Mouse (Mus musculus): ENCODE measurements around the gene Izumo4. TPM values are rescaled to one million over a fixed set of nuclear protein-coding genes. Genes with fewer than 3 reads are reported as not detected.

Gene Izumo4
- polyA plus RNA-seq (2021) = 12.0 TPM

GRCm38 (mm10) chr10:80701721-80702535 is at the start of gene Izumo4, which contains the start of gene Mob3a:
Izumo4 (plus strand) TSS chr10:80702184.
Mob3a (minus strand) TSS chr10:80701977.
- DNase-seq (ENCODE audit: low read depth, low spot score) (peak; percentile 98), ATAC-seq (peak; percentile 91)
- ChIA-PET POLR2A (interaction anchor here (1.1 kb wide), 1 partner anchor 12 kb away, joined by 3 read pairs; no protein-coding TSS in a partner anchor), CTCF (no interaction called here)
- in situ Hi-C loops (cut with MboI; ENCODE audit: low pct_unique_long_range_greater_than_20kb) = no loop called here
- no peaks in the 10 kb centered on the region for H3K27me3 ChIP-seq
- no peak for TF ChIP-seq CTCF (IDR thresholded peaks at IDR 0.05)

DNA sequence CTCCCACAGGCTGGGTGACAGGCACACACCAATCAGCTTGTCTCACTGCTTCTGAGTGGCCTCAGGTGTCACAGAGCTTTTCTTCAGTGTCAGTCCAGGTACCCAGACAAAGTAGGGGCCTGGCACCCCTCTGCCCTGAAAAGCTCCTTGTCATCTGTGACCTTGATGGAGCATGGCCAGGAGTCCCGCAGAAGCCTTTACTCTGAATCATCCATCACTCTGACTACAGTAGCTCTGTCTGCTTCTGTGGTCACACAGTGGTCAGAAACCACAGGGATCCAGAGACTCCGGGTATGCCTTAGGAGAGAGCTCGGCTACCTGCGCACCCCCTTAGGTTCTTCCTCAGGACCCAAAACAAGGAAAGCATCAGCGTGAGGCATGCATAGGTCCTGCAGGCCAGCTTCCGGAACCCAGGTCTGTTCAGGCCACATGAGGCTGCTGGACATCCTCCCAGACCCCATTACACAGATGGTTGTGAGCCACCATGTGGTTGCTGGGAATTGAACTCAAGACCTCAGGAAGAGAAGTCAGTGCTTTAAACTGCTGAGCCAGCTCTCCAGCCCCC is 48.7 kb upstream of the Izumo4 start:
- ATAC-seq = no peak
- in situ Hi-C loops (cut with MboI; ENCODE audit: low pct_unique_long_range_greater_than_20kb) = no loop called here
- CTCF ChIA-PET = interaction anchor here (1.0 to 2.2 kb wide), 7 partner anchors 11 to 92 kb away, joined by 3 to 6 read pairs (median 4); partner anchors contain the start of genes Csnk1g2 and Rexo1

GRCm38 (mm10) chr10:80654866-80655265 is 47.1 kb upstream of the Izumo4 start:
- ChIA-PET POLR2A (interaction anchor here (1.2 to 2.9 kb wide), 3 partner anchors 22 to 33 kb away, joined by 4 to 9 read pairs (median 5); partner anchors contain the start of gene Csnk1g2), CTCF (interaction anchor here (1.1 to 2.2 kb wide), 2 partner anchors 13 to 29 kb away, joined by 4 to 6 read pairs; no protein-coding TSS in a partner anchor)

More for the DNA sequence above, 48.7 kb upstream of the Izumo4 start:
- no peak for TF ChIP-seq CTCF (IDR thresholded peaks at IDR 0.05)
- H3K27me3 ChIP-seq = no peaks in the 10 kb centered on the region
- no peak for DNase-seq (ENCODE audit: low read depth, low spot score)
- POLR2A ChIA-PET = interaction anchor here (1.1 to 2.9 kb wide), 4 partner anchors 25 to 44 kb away, joined by 3 to 9 read pairs (median 4); partner anchors contain the start of genes Csnk1g2 and Mknk2

GRCm38 (mm10) chr10:80655406-80656129 is 46.4 kb upstream of the Izumo4 start:
- in situ Hi-C loops (cut with MboI; ENCODE audit: low pct_unique_long_range_greater_than_20kb) = no loop called here
- ChIA-PET POLR2A (interaction anchor here (1.2 to 2.9 kb wide), 2 partner anchors 21 to 33 kb away, joined by 4 to 9 read pairs; partner anchors contain the start of gene Csnk1g2), CTCF (no interaction called here)
- no peaks in the 10 kb centered on the region for H3K27me3 ChIP-seq
- TF ChIP-seq CTCF (IDR thresholded peaks at IDR 0.05) = no peak
- ATAC-seq = no peak
- no peak for DNase-seq (ENCODE audit: low read depth, low spot score)

More at GRCm38 (mm10) chr10:80654866-80655265, 47.1 kb upstream of the Izumo4 start:
- no peak for DNase-seq (ENCODE audit: low read depth, low spot score)
- in situ Hi-C loops (cut with MboI; ENCODE audit: low pct_unique_long_range_greater_than_20kb) = no loop called here
- no peaks in the 10 kb centered on the region for H3K27me3 ChIP-seq
- TF ChIP-seq CTCF (IDR thresholded peaks at IDR 0.05) = no peak
- no peak for ATAC-seq

DNA sequence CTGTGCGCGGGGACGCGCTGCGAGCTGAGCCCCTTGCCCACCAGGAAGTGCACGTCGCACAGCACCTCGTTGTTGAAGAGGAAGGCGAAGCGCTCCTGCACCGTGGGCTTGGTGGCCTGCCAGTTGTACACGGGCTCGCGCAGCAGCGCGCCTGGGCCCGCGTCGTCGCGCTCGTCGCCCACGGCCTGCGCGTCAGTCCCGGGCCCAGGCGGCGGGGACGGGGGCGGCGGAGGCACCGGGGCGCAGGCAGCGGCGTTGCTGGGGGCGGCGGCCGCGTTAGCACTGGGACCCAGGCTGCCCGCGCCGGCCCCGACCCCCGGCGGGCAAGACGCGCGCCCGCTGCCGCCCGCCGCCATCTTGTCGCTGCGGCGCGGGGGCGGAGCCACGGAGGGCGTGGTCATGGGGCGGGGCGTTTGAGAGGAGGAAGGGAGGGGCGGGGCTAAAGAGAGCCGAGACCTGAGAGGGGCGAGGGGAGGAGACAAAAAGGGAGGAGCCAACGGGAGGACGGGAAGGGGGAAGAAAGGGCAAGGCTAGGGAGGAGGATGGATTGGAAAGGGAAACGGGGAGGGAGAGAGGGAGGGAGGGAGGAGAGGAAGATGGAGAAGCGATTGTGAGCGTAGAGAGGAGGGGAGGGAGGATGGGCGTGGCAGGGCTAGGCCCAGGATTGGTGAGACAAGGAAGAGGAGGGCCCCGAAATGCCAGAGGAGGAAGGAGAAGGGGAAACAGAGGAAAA is 45.7 kb upstream of the Izumo4 start:
- no peak for TF ChIP-seq CTCF (IDR thresholded peaks at IDR 0.05)
- ATAC-seq (peak; percentile 55), DNase-seq (ENCODE audit: low read depth, low spot score) (no peak)
- no peaks in the 10 kb centered on the region for H3K27me3 ChIP-seq
- in situ Hi-C loops (cut with MboI; ENCODE audit: low pct_unique_long_range_greater_than_20kb) = no loop called here
- ChIA-PET CTCF (no interaction called here), POLR2A (no interaction called here)

DNA sequence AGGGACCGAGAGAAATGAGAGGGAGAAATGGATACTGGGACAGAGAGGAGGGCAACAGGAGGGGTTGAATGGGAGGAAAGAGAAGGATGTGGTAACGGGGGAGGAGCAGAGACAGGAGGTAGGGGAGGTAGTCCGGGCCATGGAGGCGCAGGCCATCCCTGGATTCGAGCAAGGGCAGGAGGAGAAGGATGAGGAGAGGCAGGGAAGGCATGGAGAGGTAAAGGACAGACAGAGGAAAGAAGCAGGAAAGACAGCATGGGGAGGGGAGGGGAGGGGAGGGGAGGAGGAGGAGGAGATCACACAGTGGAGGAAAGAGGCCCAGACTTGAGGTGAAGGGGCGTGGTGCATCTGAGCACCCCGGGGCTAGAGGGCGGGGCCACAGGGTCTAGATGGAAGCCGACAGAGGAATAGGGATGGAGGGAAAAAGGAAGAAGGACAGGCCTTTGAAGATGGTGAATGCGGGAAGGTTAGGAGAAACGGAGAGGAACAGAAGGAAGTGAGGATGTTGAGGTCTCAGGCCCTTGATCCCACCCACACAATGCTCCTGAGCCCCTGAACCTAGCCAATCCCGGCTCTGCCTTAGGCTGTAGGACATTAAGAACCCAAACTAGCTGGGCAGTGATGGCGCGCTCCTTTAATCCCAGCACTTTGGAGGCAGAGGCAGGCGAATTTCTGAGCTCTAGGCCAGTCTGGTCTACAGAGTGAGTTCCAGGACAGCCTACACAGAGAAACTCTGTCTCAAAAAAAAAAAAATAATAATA is 44.9 kb upstream of the Izumo4 start, which contains the start of gene Btbd2:
Btbd2 (minus strand) TSS at position 209 of the 761 bp plus-strand sequence.
- ATAC-seq (no peak), DNase-seq (ENCODE audit: low read depth, low spot score) (no peak)
- no peak for TF ChIP-seq CTCF (IDR thresholded peaks at IDR 0.05)
- no peaks in the 10 kb centered on the region for H3K27me3 ChIP-seq
- in situ Hi-C loops (cut with MboI; ENCODE audit: low pct_unique_long_range_greater_than_20kb) = no loop called here
- ChIA-PET CTCF (interaction anchor here (2.4 kb wide), 1 partner anchor 31 kb away, joined by 10 read pairs; no protein-coding TSS in a partner anchor), POLR2A (no interaction called here)

DNA sequence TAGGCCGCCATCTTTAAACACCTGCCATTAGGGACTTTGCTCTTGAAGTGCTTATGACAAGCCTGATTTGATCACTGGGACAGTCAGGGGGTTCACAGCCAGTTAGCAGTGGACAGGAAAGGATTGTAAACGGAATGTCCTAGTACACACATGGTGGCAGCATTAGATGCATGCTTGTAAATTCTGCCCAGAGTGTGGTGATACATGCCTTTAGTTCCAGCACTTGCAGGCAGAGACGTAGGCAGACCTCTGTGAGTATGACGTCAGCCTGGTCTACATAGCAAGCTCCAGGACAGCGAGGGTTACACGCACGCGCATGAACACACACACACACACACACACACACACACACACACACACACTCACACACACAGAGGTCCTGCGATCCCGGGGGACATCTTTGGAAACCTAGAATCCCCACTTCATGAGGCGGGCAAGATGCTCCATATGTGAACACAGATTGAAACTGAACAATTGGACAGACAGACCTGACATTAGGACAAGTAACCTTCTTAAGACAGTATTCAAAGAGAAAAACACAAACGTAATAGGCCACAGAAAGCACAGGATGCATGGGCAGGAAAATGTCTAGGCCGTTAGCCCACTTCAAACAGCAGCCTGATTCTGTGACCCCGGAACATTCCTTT is 43.7 kb upstream of the Izumo4 start:
- no peak for TF ChIP-seq CTCF (IDR thresholded peaks at IDR 0.05)
- ATAC-seq = no peak
- DNase-seq (ENCODE audit: low read depth, low spot score) = no peak
- ChIA-PET POLR2A (no interaction called here), CTCF (interaction anchor here (0.7 to 2.4 kb wide), 2 partner anchors 30 to 58 kb away, joined by 3 to 10 read pairs; no protein-coding TSS in a partner anchor)
- in situ Hi-C loops (cut with MboI; ENCODE audit: low pct_unique_long_range_greater_than_20kb) = no loop called here
- H3K27me3 ChIP-seq = no peaks in the 10 kb centered on the region

DNA sequence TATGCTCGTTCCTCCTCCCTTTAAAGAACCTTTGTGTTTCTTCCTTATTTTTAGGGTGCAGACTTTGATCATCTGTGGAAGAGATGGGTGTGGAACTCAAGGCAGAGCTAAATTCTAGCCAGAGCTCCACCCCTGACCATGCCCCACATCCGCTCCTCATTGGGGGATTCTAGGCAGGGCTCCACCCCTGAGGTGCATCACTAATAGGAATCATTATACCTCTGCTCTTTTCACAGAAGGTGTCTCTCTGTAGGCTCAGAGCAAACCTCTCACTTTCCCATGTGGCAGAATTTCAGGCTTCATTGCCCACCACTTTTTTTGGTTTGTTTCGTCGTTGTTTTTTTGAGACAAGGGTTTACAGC is 43.2 kb upstream of the Izumo4 start:
- DNase-seq (ENCODE audit: low read depth, low spot score) = no peak
- ChIA-PET CTCF (interaction anchor here (0.7 to 4.8 kb wide), 5 partner anchors 17 to 58 kb away, joined by 3 to 52 read pairs (median 8); partner anchors contain the start of gene Mknk2), POLR2A (no interaction called here)
- in situ Hi-C loops (cut with MboI; ENCODE audit: low pct_unique_long_range_greater_than_20kb) = no loop called here
- no peak for ATAC-seq
- H3K27me3 ChIP-seq = no peaks in the 10 kb centered on the region
- no peak for TF ChIP-seq CTCF (IDR thresholded peaks at IDR 0.05)
